Mouse (Mus musculus): ENCODE data around the gene Palld. TPM values are rescaled to one million over a fixed set of nuclear protein-coding genes. Genes with fewer than 3 reads are reported as not detected.

Gene Palld
- polyA plus RNA-seq, 1 experiment: 63.6 TPM

DNA sequence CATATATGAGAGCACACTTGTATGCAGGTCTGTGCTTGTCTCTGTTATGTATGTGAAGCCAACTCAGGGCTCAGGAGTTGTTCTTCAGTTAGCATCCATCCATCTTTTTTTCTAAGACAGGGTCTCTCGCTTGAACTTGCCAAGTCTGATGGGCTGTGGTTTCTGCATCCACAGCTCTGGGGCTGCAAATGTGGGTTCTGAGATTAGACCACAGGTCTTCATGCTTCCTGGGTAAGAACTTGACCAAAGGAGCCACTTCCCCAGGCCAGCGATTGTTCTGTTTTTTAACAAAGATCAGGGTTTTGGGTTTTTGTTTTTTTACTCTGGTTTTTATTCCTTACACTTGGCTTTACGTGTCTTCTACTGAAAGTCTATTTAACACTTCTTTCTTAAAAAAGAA lies 316.0 kb downstream of the Palld start:
- H3K36me3 ChIP-seq (ENCODE audit: control insufficient read depth, insufficient read depth, low read length, poor library complexity, severe bottlenecking): no peaks in the 10 kb centered on the region
- no peaks in the 10 kb centered on the region for H3K9me3 ChIP-seq (replicated peaks; ENCODE audit: control insufficient read depth, insufficient read depth, low read length, poor library complexity, severe bottlenecking)
- no peaks in the 10 kb centered on the region for H3K27me3 ChIP-seq (ENCODE audit: control insufficient read depth, insufficient read depth, low read length, poor library complexity, severe bottlenecking)
- no peaks in the 10 kb centered on the region for H3K4me1 ChIP-seq (ENCODE audit: control insufficient read depth, insufficient read depth, low read length)
- no peak overlapping the region for H3K9ac ChIP-seq (ENCODE audit: low read depth, poor library complexity, severe bottlenecking)
- no peak overlapping the region for H3K27ac ChIP-seq (ENCODE audit: insufficient read depth, low read length)
- no peak overlapping the region for H3K4me3 ChIP-seq (ENCODE audit: low read depth, low read length)
- TF ChIP-seq EP300 (IDR thresholded peaks at IDR 0.05; ENCODE audit: insufficient read depth, low read depth, low read length): no peak

DNA sequence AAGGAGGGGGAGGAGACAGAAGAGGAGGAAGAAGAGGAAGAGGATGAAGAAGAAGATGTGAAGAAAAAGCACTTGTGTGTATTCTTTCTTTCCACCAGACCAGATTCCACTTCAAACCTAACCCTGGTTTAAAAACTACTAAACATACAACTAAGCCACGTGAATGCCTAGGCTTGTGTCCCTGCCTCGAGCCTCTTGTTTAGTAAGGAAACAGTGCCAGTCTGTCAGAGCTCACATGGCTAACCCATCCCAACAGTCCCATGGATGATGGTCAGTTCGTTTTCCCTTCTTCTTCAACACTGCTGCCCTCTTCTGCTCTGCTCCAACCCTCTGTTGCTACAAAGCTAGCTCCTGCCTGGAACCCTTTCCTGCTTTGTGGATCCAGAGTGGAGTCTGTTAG lies 316.7 kb downstream of the Palld start:
- H3K9ac ChIP-seq (ENCODE audit: low read depth, poor library complexity, severe bottlenecking): no peak overlapping the region
- H3K4me1 ChIP-seq (ENCODE audit: control insufficient read depth, insufficient read depth, low read length): no peaks in the 10 kb centered on the region
- no peak overlapping the region for H3K4me3 ChIP-seq (ENCODE audit: low read depth, low read length)
- TF ChIP-seq CTCF (IDR thresholded peaks at IDR 0.05; ENCODE audit: low read depth, low read length): no peak
- no peak for TF ChIP-seq POLR2A (IDR thresholded peaks at IDR 0.05; ENCODE audit: insufficient read depth, low read length)
- no peak for TF ChIP-seq EP300 (IDR thresholded peaks at IDR 0.05; ENCODE audit: insufficient read depth, low read depth, low read length)
- H3K27ac ChIP-seq (ENCODE audit: insufficient read depth, low read length): no peak overlapping the region
- no peaks in the 10 kb centered on the region for H3K27me3 ChIP-seq (ENCODE audit: control insufficient read depth, insufficient read depth, low read length, poor library complexity, severe bottlenecking)
- H3K36me3 ChIP-seq (ENCODE audit: control insufficient read depth, insufficient read depth, low read length, poor library complexity, severe bottlenecking): no peaks in the 10 kb centered on the region
- no peaks in the 10 kb centered on the region for H3K9me3 ChIP-seq (replicated peaks; ENCODE audit: control insufficient read depth, insufficient read depth, low read length, poor library complexity, severe bottlenecking)

GRCm38 (mm10) chr8:61584714-61585383 lies 317.6 kb downstream of the Palld start:
- Histone ChIP-seq H3K36me3 (ENCODE audit: control insufficient read depth, insufficient read depth, low read length, poor library complexity, severe bottlenecking) (no peaks in the 10 kb centered on the region), H3K9ac (ENCODE audit: low read depth, poor library complexity, severe bottlenecking) (no peak overlapping the region), H3K4me3 (ENCODE audit: low read depth, low read length) (no peak overlapping the region), H3K27ac (ENCODE audit: insufficient read depth, low read length) (no peak overlapping the region), H3K9me3 (replicated peaks; ENCODE audit: control insufficient read depth, insufficient read depth, low read length, poor library complexity, severe bottlenecking) (no peaks in the 10 kb centered on the region), H3K4me1 (ENCODE audit: control insufficient read depth, insufficient read depth, low read length) (no peaks in the 10 kb centered on the region), H3K27me3 (ENCODE audit: control insufficient read depth, insufficient read depth, low read length, poor library complexity, severe bottlenecking) (no peaks in the 10 kb centered on the region)
- no peak for TF ChIP-seq POLR2A (IDR thresholded peaks at IDR 0.05; ENCODE audit: insufficient read depth, low read length)
- no peak for TF ChIP-seq CTCF (IDR thresholded peaks at IDR 0.05; ENCODE audit: low read depth, low read length)
- no peak for TF ChIP-seq EP300 (IDR thresholded peaks at IDR 0.05; ENCODE audit: insufficient read depth, low read depth, low read length)

GRCm38 (mm10) chr8:61582547-61582946 lies 319.9 kb downstream of the Palld start:
- Histone ChIP-seq H3K9me3 (replicated peaks; ENCODE audit: control insufficient read depth, insufficient read depth, low read length, poor library complexity, severe bottlenecking) (no peaks in the 10 kb centered on the region), H3K27me3 (ENCODE audit: control insufficient read depth, insufficient read depth, low read length, poor library complexity, severe bottlenecking) (no peaks in the 10 kb centered on the region), H3K9ac (ENCODE audit: low read depth, poor library complexity, severe bottlenecking) (no peak overlapping the region), H3K36me3 (ENCODE audit: control insufficient read depth, insufficient read depth, low read length, poor library complexity, severe bottlenecking) (no peaks in the 10 kb centered on the region), H3K4me3 (ENCODE audit: low read depth, low read length) (no peak overlapping the region), H3K4me1 (ENCODE audit: control insufficient read depth, insufficient read depth, low read length) (no peaks in the 10 kb centered on the region), H3K27ac (ENCODE audit: insufficient read depth, low read length) (no peak overlapping the region)
- TF ChIP-seq CTCF (IDR thresholded peaks at IDR 0.05; ENCODE audit: low read depth, low read length) (no peak), POLR2A (IDR thresholded peaks at IDR 0.05; ENCODE audit: insufficient read depth, low read length) (no peak), EP300 (IDR thresholded peaks at IDR 0.05; ENCODE audit: insufficient read depth, low read depth, low read length) (no peak)

GRCm38 (mm10) chr8:61581259-61581658 lies 321.2 kb downstream of the Palld start:
- H3K9me3 ChIP-seq (replicated peaks; ENCODE audit: control insufficient read depth, insufficient read depth, low read length, poor library complexity, severe bottlenecking): no peaks in the 10 kb centered on the region
- TF ChIP-seq POLR2A (IDR thresholded peaks at IDR 0.05; ENCODE audit: insufficient read depth, low read length) (no peak), EP300 (IDR thresholded peaks at IDR 0.05; ENCODE audit: insufficient read depth, low read depth, low read length) (no peak), CTCF (IDR thresholded peaks at IDR 0.05; ENCODE audit: low read depth, low read length) (no peak)

GRCm38 (mm10) chr8:61579831-61580230 lies 322.7 kb downstream of the Palld start:
- H3K36me3 ChIP-seq (ENCODE audit: control insufficient read depth, insufficient read depth, low read length, poor library complexity, severe bottlenecking): no peaks in the 10 kb centered on the region
- no peak overlapping the region for H3K27ac ChIP-seq (ENCODE audit: insufficient read depth, low read length)
- no peaks in the 10 kb centered on the region for H3K27me3 ChIP-seq (ENCODE audit: control insufficient read depth, insufficient read depth, low read length, poor library complexity, severe bottlenecking)
- H3K4me1 ChIP-seq (ENCODE audit: control insufficient read depth, insufficient read depth, low read length): no peaks in the 10 kb centered on the region
- no peaks in the 10 kb centered on the region for H3K9me3 ChIP-seq (replicated peaks; ENCODE audit: control insufficient read depth, insufficient read depth, low read length, poor library complexity, severe bottlenecking)
- H3K9ac ChIP-seq (ENCODE audit: low read depth, poor library complexity, severe bottlenecking): no peak overlapping the region
- no peak overlapping the region for H3K4me3 ChIP-seq (ENCODE audit: low read depth, low read length)
- TF ChIP-seq CTCF (IDR thresholded peaks at IDR 0.05; ENCODE audit: low read depth, low read length): no peak
- no peak for TF ChIP-seq POLR2A (IDR thresholded peaks at IDR 0.05; ENCODE audit: insufficient read depth, low read length)
- TF ChIP-seq EP300 (IDR thresholded peaks at IDR 0.05; ENCODE audit: insufficient read depth, low read depth, low read length): no peak

More at GRCm38 (mm10) chr8:61581259-61581658, 321.2 kb downstream of the Palld start:
- Histone ChIP-seq H3K4me1 (ENCODE audit: control insufficient read depth, insufficient read depth, low read length) (no peaks in the 10 kb centered on the region), H3K27ac (ENCODE audit: insufficient read depth, low read length) (no peak overlapping the region), H3K4me3 (ENCODE audit: low read depth, low read length) (no peak overlapping the region), H3K9ac (ENCODE audit: low read depth, poor library complexity, severe bottlenecking) (no peak overlapping the region), H3K36me3 (ENCODE audit: control insufficient read depth, insufficient read depth, low read length, poor library complexity, severe bottlenecking) (no peaks in the 10 kb centered on the region), H3K27me3 (ENCODE audit: control insufficient read depth, insufficient read depth, low read length, poor library complexity, severe bottlenecking) (no peaks in the 10 kb centered on the region)

All from ES-Bruce4 (cell line).